Mouse (Mus musculus) liver, postnatal 0 days (tissue): ENCODE measurements at regions not wholly inside any gene's neighbourhood (a gene's known extent, or its start where the extent isn't known, plus 50 kb on each side); places are given as distances from the start of the nearest gene placed in this dataset.

Experiments used
- CTCF ChIP-seq: sonication (generic); IDR thresholded peaks from 2 replicates; pipeline ENCODE4 v1.5.1; 2016; ENCODE audit warnings: antibody characterized with exemption, low read depth
- EP300 ChIP-seq: IDR thresholded peaks from 2 replicates; pipeline ENCODE4 v1.6.1; 2016; ENCODE audit warnings: antibody characterized with exemption, low read depth, mild to moderate bottlenecking

DNA sequence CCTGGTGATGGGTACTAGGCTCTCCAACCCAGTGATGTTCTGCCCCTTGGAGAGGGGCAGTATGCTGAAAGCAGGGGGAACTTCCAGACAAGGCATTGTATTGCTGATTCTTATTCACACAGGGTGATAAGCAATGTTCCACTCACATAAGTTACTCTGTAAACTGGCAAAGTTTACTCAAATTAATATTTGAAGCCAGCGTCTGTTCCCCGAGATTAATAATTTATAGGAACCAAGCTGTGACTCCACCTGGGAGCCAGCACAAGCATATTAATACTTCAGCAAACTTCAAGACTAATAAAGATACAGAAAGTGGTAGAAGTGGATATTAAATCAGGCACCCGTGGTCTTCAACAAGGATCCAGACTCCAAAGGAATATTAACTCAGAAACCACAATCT lies 114.0 kb downstream of the Akap11 start:
- TF ChIP-seq CTCF: no peak
- no peak for TF ChIP-seq EP300
